Mouse (Mus musculus): ENCODE results near the gene Pqlc2.

DNA sequence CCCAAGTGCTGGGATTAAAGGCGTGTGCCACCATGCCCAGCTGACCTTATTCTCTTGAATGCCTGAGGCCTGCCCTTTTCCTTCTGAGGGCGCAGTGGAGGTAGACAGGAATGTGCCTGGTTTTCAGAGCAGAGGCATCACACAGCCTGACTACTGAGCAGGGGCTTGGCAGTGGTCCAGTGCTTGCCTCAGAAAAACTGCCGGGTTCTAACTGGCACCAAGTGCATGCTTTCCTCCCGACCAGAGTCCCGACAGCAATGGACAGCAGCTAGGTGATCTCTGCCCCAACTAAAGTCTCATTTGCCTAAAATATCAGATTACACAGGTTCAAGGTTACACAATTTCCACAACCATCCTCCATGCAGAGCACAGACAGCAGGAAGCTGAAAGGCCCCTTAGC, 33.2 kb upstream of the Pqlc2 start:
- TF ChIP-seq CTCF (IDR thresholded peaks at IDR 0.05; ENCODE audit: borderline replicate concordance, extremely low read depth, insufficient read depth, insufficient read length) (no peak), POLR2A (IDR thresholded peaks at IDR 0.05; ENCODE audit: borderline replicate concordance, extremely low read depth, insufficient read depth, insufficient read length, poor library complexity, severe bottlenecking) (no peak)
